19 mouse cellular contexts compared by ENCODE assay signal in genomic region chr12:104665521-104665920, GRCm38 (mm10).
DNase-seq lines count a peak whose midpoint lies in the region.
"Had no signal": no experiment of that assay in that cellular context is flagged by ENCODE, and none has a peak within 500 bp of the region (broad histone marks: within the 10 kb centered on the region; RNA-seq: fewer than 3 reads in every experiment).

No protein-coding gene starts in this region.

- DNase-seq in cerebellum, postnatal 10 days, result peak; percentile 23 to 39
- no peak for DNase-seq in cerebellum, adult 18-20 months
- DNase-seq in retina, postnatal 1 day, result peak; percentile 38
- DNase-seq in retina, embryonic 14.5 days (ENCODE audit: low spot score), result no peak
- DNase-seq in gastrocnemius, postnatal 25 days, result peak; percentile 19
- peak; percentile 78 for DNase-seq in skeletal muscle tissue, adult 2 months (ENCODE audit: low read depth, low spot score)
- no peak for DNase-seq in frontal cortex, postnatal 25 days (ENCODE audit: low spot score in 2 of 2)
- DNase-seq in left cerebral cortex, adult 8-10 months (ENCODE audit: low spot score in 2 of 2), result no peak
- DNase-seq: cerebellum, adult 11-12 months; cerebellum, postnatal 25 days; heart, adult 18-20 months; heart, postnatal 10 days; kidney, adult 8-10 months; kidney, postnatal 25 days; layer of hippocampus, postnatal 36 days; lung, adult 18-20 months; lung, postnatal 14 days; thymus, adult 18-20 months; thymus, postnatal 36 days had no signal

Comparison
In these comparisons a context has a peak if more than half of its experiments do, and no peak if none do; other contexts are left out.
1. DNase-seq: peak in cerebellum, postnatal 10 days (2 of 2), retina, postnatal 1 day (single experiment), gastrocnemius, postnatal 25 days (single experiment) and skeletal muscle tissue, adult 2 months (single experiment); none in cerebellum, adult 18-20 months (0 of 2), retina, embryonic 14.5 days (single experiment), frontal cortex, postnatal 25 days (0 of 2) and left cerebral cortex, adult 8-10 months (0 of 2).